ENCODE assay signal across 8 mouse cellular contexts in the genomic region with DNA sequence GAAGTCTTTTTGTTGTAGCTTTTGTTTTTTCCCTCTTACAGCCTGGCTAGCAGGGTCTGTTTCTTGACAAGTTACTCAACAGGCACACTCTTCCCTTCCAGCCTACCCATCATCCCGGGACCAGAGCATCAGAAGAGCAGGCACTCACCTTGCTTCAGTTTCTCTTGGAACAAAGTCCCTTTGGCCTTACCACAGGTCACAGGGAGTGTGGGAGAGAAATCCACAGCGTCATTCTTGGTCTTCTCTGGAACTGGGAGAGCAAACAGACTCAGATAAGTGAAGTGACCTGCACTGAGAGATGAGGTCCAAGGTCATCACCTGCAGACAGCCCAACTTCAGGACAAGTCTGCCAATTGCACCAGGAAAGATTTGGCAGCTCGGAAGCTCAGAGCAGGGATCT. TPM values are rescaled to one million over a fixed set of nuclear protein-coding genes. Genes with fewer than 3 reads are reported as not detected.
A peak's percentile ranks its signal among the peaks of the same experiment; 100 is the strongest.
DNase-seq lines count a peak whose midpoint lies in the region; ATAC-seq and TF ChIP-seq lines count a peak whose summit lies in the region.
"Not testable (repeated sequence)": the region's sequence is repeated elsewhere in the genome, so short reads cannot be mapped to it uniquely, and the experiment has no call there.
"Had no signal": no experiment of that assay in that cellular context is flagged by ENCODE, and none has a peak within 500 bp of the region (broad histone marks: within the 10 kb centered on the region; RNA-seq: fewer than 3 reads in every experiment).

No protein-coding gene starts in this region.

- not testable (repeated sequence) for H3K4me2 ChIP-seq in embryonic facial prominence, embryonic 11.5 days (ENCODE audit: low read depth, low read length); forebrain, embryonic 12.5 days; heart, embryonic 16.5 days (ENCODE audit: low read depth, low read length); hindbrain, postnatal 0 days (ENCODE audit: low read depth, low read length); limb, embryonic 15.5 days; midbrain, embryonic 11.5 days; neural tube, embryonic 11.5 days (ENCODE audit: low read depth)

- H3K4me3 ChIP-seq in embryonic facial prominence, embryonic 11.5 days (ENCODE audit: low read depth, low read length); forebrain, embryonic 12.5 days (replicated peaks); heart, embryonic 16.5 days (ENCODE audit: low read length); hindbrain, postnatal 0 days (ENCODE audit: low read length); limb, embryonic 15.5 days; midbrain, embryonic 11.5 days (ENCODE audit: low read depth, low read length); neural tube, embryonic 11.5 days (ENCODE audit: low read depth, low read length): not testable (repeated sequence)

- not testable (repeated sequence) for TF ChIP-seq CTCF in hindbrain, postnatal 0 days (IDR thresholded peaks at IDR 0.05; ENCODE audit: low read depth)

- H3K9me3 ChIP-seq in embryonic facial prominence, embryonic 11.5 days (replicated peaks; ENCODE audit: control insufficient read depth, low read length); forebrain, embryonic 12.5 days; heart, embryonic 16.5 days (replicated peaks; ENCODE audit: control insufficient read depth, low read length); hindbrain, postnatal 0 days (ENCODE audit: low read length); limb, embryonic 15.5 days; midbrain, embryonic 11.5 days (ENCODE audit: control insufficient read depth, low read length); neural tube, embryonic 11.5 days (ENCODE audit: control insufficient read depth, low read length): not testable (repeated sequence)

- ATAC-seq in embryonic facial prominence, embryonic 11.5 days (replicated peaks; ENCODE audit: insufficient number of reproducible peaks, low FRiP score, low TSS enrichment, low read depth): peak; percentile 70; the same call in 1 of the 2 replicates
- 0 out of 2 replicates have a peak, but pooled peaks have one; percentile 17 for ATAC-seq in forebrain, embryonic 12.5 days (ENCODE audit: low FRiP score)
- ATAC-seq in heart, embryonic 16.5 days (replicated peaks; ENCODE audit: extremely low read depth, insufficient read depth, low FRiP score): peak; percentile 18; the same call in 1 of the 2 replicates
- ATAC-seq in hindbrain, postnatal 0 days: peak; percentile 45; the same call in 1 of the 2 replicates
- ATAC-seq in limb, embryonic 15.5 days (ENCODE audit: insufficient number of reproducible peaks, low FRiP score, low TSS enrichment, low read depth): 0 out of 2 replicates have a peak, but pooled peaks have one; percentile 30
- ATAC-seq in midbrain, embryonic 11.5 days (ENCODE audit: low FRiP score): peak; percentile 59; the same call in 1 of the 2 replicates
- peak; percentile 41; the same call in 1 of the 2 replicates for ATAC-seq in neural tube, embryonic 11.5 days (ENCODE audit: insufficient read depth, low FRiP score, low TSS enrichment)

- H3K36me3 ChIP-seq in embryonic facial prominence, embryonic 11.5 days (replicated peaks; ENCODE audit: control insufficient read depth, insufficient read depth, low read depth, low read length); forebrain, embryonic 12.5 days (replicated peaks); heart, embryonic 16.5 days (ENCODE audit: control insufficient read depth, insufficient read depth); hindbrain, postnatal 0 days (ENCODE audit: insufficient read depth, low read length); limb, embryonic 15.5 days; midbrain, embryonic 11.5 days (ENCODE audit: control insufficient read depth, insufficient read depth, low read length); neural tube, embryonic 11.5 days (ENCODE audit: control insufficient read depth, insufficient read depth, low read length): not testable (repeated sequence)

- DNase-seq in embryonic facial prominence, embryonic 11.5 days (ENCODE audit: low spot score); hindbrain, postnatal 0 days (ENCODE audit: low spot score); midbrain, embryonic 11.5 days (ENCODE audit: low spot score, missing footprints); neural tube, embryonic 11.5 days (ENCODE audit: low spot score): not testable (repeated sequence)

- WGBS in embryonic facial prominence, embryonic 11.5 days: no CpG with 5 or more reads among the region's 3 CpGs
- WGBS in forebrain, embryonic 12.5 days: no CpG with 5 or more reads among the region's 3 CpGs
- no CpG with 5 or more reads among the region's 3 CpGs for WGBS in heart, embryonic 16.5 days
- no CpG with 5 or more reads among the region's 3 CpGs for WGBS in hindbrain, postnatal 0 days
- WGBS in limb, embryonic 15.5 days: no CpG with 5 or more reads among the region's 3 CpGs
- WGBS in midbrain, embryonic 11.5 days: no CpG with 5 or more reads among the region's 3 CpGs
- no CpG with 5 or more reads among the region's 3 CpGs for WGBS in neural tube, embryonic 11.5 days

- not testable (repeated sequence) for H3K27me3 ChIP-seq in embryonic facial prominence, embryonic 11.5 days (ENCODE audit: control insufficient read depth, insufficient read depth, low read length); forebrain, embryonic 12.5 days; heart, embryonic 16.5 days (ENCODE audit: control insufficient read depth, insufficient read depth, low read length); hindbrain, postnatal 0 days (ENCODE audit: insufficient read depth, low read length); limb, embryonic 15.5 days; midbrain, embryonic 11.5 days (ENCODE audit: control insufficient read depth, insufficient read depth, low read length); neural tube, embryonic 11.5 days (ENCODE audit: control insufficient read depth, insufficient read depth, low read length)

- not testable (repeated sequence) for H3K9ac ChIP-seq in embryonic facial prominence, embryonic 11.5 days (replicated peaks; ENCODE audit: low read length); forebrain, embryonic 12.5 days; heart, embryonic 16.5 days (ENCODE audit: low read length); hindbrain, postnatal 0 days (replicated peaks; ENCODE audit: low read length); limb, embryonic 15.5 days; midbrain, embryonic 11.5 days (ENCODE audit: low read length); neural tube, embryonic 11.5 days (ENCODE audit: low read length)

- not testable (repeated sequence) for H3K4me1 ChIP-seq in embryonic facial prominence, embryonic 11.5 days (ENCODE audit: control insufficient read depth, insufficient read depth, low read length); forebrain, embryonic 12.5 days; heart, embryonic 16.5 days (ENCODE audit: control insufficient read depth, insufficient read depth, low read length); hindbrain, postnatal 0 days (ENCODE audit: insufficient read depth, low read length); limb, embryonic 15.5 days; midbrain, embryonic 11.5 days (ENCODE audit: control insufficient read depth, insufficient read depth, low read length); neural tube, embryonic 11.5 days (ENCODE audit: control insufficient read depth, insufficient read depth, low read length)

- H3K27ac ChIP-seq in embryonic facial prominence, embryonic 11.5 days (replicated peaks; ENCODE audit: low read depth, low read length); forebrain, embryonic 12.5 days; heart, embryonic 16.5 days (ENCODE audit: low read length); hindbrain, postnatal 0 days; limb, embryonic 15.5 days; midbrain, embryonic 11.5 days (ENCODE audit: low read depth, low read length); neural tube, embryonic 11.5 days (ENCODE audit: low read depth, low read length): not testable (repeated sequence)

RNA-seq across cellular contexts. Expression of a gene that starts 57.9 kb away (rescaled TPM):
- polyA plus RNA-seq in embryonic facial prominence, embryonic 11.5 days (2014; fragmentation: Nextera tagmentation; extraction: Ambion mirVana): 0.29 and 0.31 TPM in 2 replicates
- 11.4 and 11.5 TPM in 2 replicates for polyA plus RNA-seq in forebrain, embryonic 12.5 days (2016; fragmentation: Nextera tagmentation; extraction: Ambion mirVana)
- polyA plus RNA-seq in heart, embryonic 16.5 days (2015; fragmentation: Nextera tagmentation; extraction: Ambion mirVana): not detected in 2 replicates
- total RNA-seq in hindbrain, postnatal 0 days (2014; rRNA removed): 15.7 and 20.3 TPM in 2 replicates
- 14.5 and 16.2 TPM in 2 replicates for polyA plus RNA-seq in hindbrain, postnatal 0 days (2015; fragmentation: Nextera tagmentation; extraction: Ambion mirVana)
- polyA plus RNA-seq in limb, embryonic 15.5 days (2015; fragmentation: Nextera tagmentation; extraction: Ambion mirVana): 0.50 and 0.60 TPM in 2 replicates
- 4.7 and 4.8 TPM in 2 replicates for polyA plus RNA-seq in midbrain, embryonic 11.5 days (2014; fragmentation: Nextera tagmentation; extraction: Ambion mirVana)
- polyA plus RNA-seq in neural tube, embryonic 11.5 days (2014; fragmentation: Nextera tagmentation; extraction: Ambion mirVana): 1.2 and 2.4 TPM in 2 replicates
- polyA plus RNA-seq: inflammation-experienced regulatory T-cells, adult 6 months had no signal

Comparison
In these comparisons a context has a peak if more than half of its experiments do, and no peak if none do; other contexts are left out.
1. ATAC-seq: peak in every context shown above with its lines; median percentile 70 in embryonic facial prominence, embryonic 11.5 days; 59 in midbrain, embryonic 11.5 days; 45 in hindbrain, postnatal 0 days; 41 in neural tube, embryonic 11.5 days; 30 in limb, embryonic 15.5 days; 18 in heart, embryonic 16.5 days; 17 in forebrain, embryonic 12.5 days.